Mouse (Mus musculus): ENCODE measurements around the gene Repin1.

Repin1 gene

DNA sequence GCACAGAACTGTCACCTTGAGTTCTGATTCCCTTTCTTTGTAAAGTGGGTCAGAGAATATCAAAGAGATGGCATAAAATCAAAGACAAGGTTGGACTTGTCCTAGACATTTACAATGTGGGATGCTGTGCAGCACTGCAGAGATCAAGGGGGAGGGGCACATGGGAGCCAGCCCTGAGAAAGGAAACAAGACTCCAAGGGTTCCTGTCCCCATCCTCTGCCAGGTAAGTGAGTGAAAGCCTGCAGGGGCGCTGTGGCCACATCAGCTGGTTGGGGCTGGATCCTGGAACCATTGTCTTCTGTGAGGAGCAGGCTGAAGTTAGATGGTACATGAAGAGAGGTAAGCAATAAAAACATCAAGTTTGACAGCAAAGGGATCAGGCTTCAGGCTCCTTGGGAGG is 29.8 kb downstream of the Repin1 start:
- DNase-seq (ENCODE audit: extremely low spot score, low spot score), result no peak

GRCm38 (mm10) chr6:48626464-48626863 is 32.8 kb downstream of the Repin1 start, which contains the start of gene AI854703:
AI854703 (plus strand) TSS chr6:48626764.
- no peak for DNase-seq (ENCODE audit: extremely low spot score, low spot score)

- DNase-seq (ENCODE audit: extremely low spot score, low spot score), result peak; percentile 60
Observed at GRCm38 (mm10) chr6:48626984-48627383, 33.3 kb downstream of the Repin1 start.

GRCm38 (mm10) chr6:48627511-48627924 is 33.8 kb downstream of the Repin1 start:
- DNase-seq (ENCODE audit: extremely low spot score, low spot score), result no peak

- DNase-seq (ENCODE audit: extremely low spot score, low spot score), result no peak
Observed at GRCm38 (mm10) chr6:48628377-48628776, 34.7 kb downstream of the Repin1 start.

GRCm38 (mm10) chr6:48628808-48629660 is 35.4 kb downstream of the Repin1 start:
- peak; percentile 55 for DNase-seq (ENCODE audit: extremely low spot score, low spot score)

DNA sequence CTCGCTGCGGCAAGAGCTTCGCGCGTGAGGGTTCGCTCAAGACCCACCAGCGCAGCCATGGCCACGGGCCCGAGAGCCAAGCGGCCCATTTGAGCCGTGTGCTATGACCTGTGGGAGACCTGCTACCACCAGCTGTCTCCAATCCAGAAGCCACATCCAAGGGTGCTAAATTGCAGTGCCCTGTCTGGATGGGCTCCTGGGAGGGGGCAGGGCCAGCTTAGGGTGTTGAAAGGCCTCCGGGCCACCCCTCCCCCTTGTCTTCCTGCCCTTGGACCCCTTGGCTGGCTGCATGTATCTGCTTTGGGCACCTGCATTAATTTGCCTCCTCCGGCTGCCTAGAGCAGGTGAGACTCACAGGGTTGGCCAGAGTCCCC is 36.0 kb downstream of the Repin1 start:
- no peak for DNase-seq (ENCODE audit: extremely low spot score, low spot score)

GRCm38 (mm10) chr6:48630831-48631230 is 37.1 kb downstream of the Repin1 start:
- DNase-seq (ENCODE audit: extremely low spot score, low spot score), result no peak

DNA sequence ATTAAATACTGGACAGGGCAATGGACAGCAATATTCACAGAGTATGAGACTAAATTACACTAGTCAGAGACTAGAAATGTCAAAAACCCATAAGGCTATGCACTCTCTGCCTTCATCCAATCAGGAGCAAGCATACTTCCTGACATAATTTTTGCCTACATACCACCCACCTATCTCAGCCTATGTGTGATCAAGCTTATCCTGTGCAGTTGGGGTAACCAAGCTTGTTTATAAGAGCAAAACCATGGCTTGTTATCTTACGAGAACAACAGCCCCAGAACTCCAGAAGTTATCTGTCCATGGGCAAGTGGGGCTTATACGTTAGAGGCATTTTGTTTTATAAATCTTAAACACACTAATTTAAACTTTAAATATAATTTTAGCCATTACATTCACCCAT is 41.4 kb downstream of the Repin1 start:
- no peak for DNase-seq (ENCODE audit: extremely low spot score, low spot score)

GRCm38 (mm10) chr6:48636515-48636914 is 42.8 kb downstream of the Repin1 start:
- no peak for DNase-seq (ENCODE audit: extremely low spot score, low spot score)

DNA sequence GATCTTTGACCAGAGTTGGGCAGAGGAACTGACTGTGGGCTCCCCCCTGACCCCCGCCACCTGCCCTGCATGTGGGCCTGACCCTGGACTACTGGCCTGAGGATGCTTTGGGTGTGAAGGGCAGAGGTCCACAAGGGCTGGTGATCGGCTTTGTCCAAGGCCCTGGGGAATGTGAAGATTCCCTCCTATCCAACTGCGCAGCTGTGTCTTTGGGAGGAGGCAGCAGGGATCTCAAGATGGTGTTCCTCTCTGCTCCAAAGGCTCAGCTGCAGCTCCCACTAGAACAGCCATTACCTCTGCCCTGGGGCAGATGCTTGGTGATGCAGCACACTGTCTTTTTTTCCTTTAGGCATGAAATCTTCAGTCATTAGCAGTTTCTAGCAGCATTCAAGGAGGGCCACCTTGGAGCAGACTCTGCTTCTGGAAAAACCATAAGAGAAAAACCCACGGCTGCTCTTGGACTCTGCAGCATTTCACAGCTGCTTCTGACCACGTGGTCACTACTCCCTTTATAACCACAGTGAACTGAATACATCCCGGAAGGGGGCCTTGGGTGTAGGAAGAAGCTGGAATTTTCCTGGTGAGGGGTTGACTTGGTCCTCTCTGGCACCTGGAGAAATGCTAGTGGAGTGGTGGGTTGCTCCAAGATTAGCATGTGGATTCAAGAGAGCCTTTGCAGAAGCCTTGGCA is 44.3 kb downstream of the Repin1 start:
- DNase-seq (ENCODE audit: extremely low spot score, low spot score), result peak; percentile 6

DNA sequence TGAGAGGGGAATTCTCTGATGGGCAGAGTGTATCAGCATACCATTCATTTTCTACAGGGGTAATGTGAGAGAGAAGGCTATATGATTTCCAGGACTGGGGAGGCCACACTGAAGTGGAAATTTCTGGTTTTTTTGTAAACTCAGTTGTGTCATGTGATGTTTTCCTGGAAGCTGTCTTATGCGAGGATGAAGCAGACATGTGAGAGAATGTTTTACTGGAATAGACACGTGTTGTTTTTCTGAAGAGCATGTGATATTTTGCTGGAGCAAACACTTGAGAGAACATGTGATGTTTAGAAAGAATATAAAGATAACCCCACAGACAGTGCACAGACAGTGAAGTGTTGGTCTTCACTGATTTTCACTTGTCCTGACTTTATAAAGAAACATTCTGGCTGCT is 44.9 kb downstream of the Repin1 start:
- peak; percentile 8 for DNase-seq (ENCODE audit: extremely low spot score, low spot score)

DNA sequence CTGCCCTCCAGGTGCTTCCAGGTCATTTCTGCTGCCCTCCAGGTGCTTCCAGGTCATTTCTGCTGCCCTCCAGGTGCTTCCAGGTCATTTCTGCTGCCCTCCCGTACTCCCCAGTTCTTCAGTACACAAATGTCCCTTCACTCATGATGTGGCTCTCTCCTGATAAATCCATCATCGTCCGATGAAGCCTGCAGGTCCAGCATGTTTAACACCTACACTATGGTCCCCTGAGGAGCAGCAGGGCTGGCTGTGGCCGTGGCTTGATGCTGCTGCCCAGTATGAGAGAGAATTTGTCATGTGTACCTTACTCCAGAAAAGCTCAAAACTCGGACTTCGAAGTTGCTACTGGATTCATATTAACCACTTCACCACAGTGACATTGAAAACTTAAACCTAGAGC is 47.7 kb downstream of the Repin1 start:
- no peak for DNase-seq (ENCODE audit: extremely low spot score, low spot score)

DNA sequence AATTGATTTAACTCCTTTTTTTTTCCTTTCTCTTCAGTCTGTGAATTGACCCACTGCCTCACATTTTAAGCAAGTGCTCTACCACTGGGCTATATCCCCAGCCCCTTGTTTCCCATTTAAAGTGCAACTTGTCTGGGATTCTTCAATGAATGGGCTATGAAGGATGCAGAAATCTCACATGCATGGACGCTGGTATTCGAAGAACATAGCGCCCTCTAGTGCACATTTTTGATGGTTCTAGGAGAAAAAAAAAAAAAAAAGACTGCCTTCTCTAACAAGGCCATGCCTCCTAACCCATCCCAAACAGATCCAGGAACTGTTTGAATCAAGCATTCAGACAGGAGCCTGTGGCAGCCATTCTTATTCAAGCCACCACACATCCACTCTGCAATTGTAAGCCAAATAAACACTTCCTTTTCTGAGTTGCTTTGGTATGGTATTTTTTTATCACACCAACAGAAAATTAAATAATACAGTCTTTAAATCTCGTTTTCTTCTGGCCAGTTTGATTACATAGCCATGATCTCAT is 49.1 kb downstream of the Repin1 start:
- no peak for DNase-seq (ENCODE audit: extremely low spot score, low spot score)

- DNase-seq (ENCODE audit: extremely low spot score, low spot score), result peak; percentile 67
Observed at GRCm38 (mm10) chr6:48645660-48646308, 52.1 kb downstream of the Repin1 start.

GRCm38 (mm10) chr6:48646309-48646690 is 52.6 kb downstream of the Repin1 start:
- no peak for DNase-seq (ENCODE audit: extremely low spot score, low spot score)

DNA sequence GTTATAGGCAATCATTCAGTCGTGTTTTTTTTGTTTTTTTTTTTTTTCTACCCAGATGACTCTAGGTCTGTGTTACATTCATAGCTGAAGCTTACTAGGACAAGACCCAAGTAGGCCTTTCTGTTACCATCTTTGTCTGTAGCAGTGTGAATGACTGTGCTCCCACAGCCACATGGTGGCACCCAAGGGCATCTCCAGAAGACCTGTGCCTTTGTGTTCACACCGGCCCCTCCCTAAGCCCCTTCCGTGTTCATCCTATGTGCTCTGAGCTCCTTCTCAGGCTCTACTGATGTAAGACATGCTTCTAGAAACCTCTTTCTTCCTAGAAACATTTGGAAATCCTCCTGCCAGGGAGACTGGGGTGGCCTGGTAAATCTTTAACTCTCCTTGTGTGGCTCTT is 53.3 kb downstream of the Repin1 start, which contains the start of gene Gimap8:
TSS of gene Gimap8 (plus strand) at position 240 of the 400 bp plus-strand sequence.
- no peak for DNase-seq (ENCODE audit: extremely low spot score, low spot score)

- no peak for DNase-seq (ENCODE audit: extremely low spot score, low spot score)
Observed at GRCm38 (mm10) chr6:48647611-48648010, 53.9 kb downstream of the Repin1 start.

All from neural tube, embryonic 10.5 days (tissue).